Mouse (Mus musculus): ENCODE results near the gene Tmem104. TPM values are rescaled to one million over a fixed set of nuclear protein-coding genes. Genes with fewer than 3 reads are reported as not detected.
A peak's percentile ranks its signal among the peaks of the same experiment; 100 is the strongest.

Gene Tmem104
- polyA plus RNA-seq (2012; ENCODE audit: insufficient read depth, insufficient read length, low replicate concordance, missing spikeins): not detected in 2 replicates

- peak within 1 kb of the TSS; percentile 80 for H3K4me3 ChIP-seq (ENCODE audit: insufficient read depth, low read depth, low read length)
- peaks cover 16% of the 10 kb centered on the region for H3K4me1 ChIP-seq (ENCODE audit: control insufficient read depth, insufficient read depth, low read length)
- H3K27ac ChIP-seq (ENCODE audit: insufficient read depth, low read depth, low read length): peak within 1 kb of the TSS; percentile 74; the same call in 1 of the 2 replicates
- under 1% methylated on average over 39 of the region's 39 CpGs for WGBS
- TF ChIP-seq POLR2A (IDR thresholded peaks at IDR 0.05; ENCODE audit: insufficient read depth, low read depth, low read length) (peak; percentile 94), CTCF (IDR thresholded peaks at IDR 0.05; ENCODE audit: insufficient read depth, low read depth, low read length) (no peak)
Measured at GRCm38 (mm10) chr11:115187224-115187639, at the start of gene Tmem104. TSS of gene Tmem104 (plus strand) at chr11:115187487.

GRCm38 (mm10) chr11:115138597-115139262 lies 48.6 kb upstream of the Tmem104 start:
- 83% methylated on average over 5 of the region's 5 CpGs for WGBS
- TF ChIP-seq CTCF (IDR thresholded peaks at IDR 0.05; ENCODE audit: insufficient read depth, low read depth, low read length): no peak
- TF ChIP-seq POLR2A (IDR thresholded peaks at IDR 0.05; ENCODE audit: insufficient read depth, low read depth, low read length): no peak
- Histone ChIP-seq H3K27ac (ENCODE audit: insufficient read depth, low read depth, low read length) (no peak overlapping the region), H3K4me3 (ENCODE audit: insufficient read depth, low read depth, low read length) (no peak overlapping the region), H3K4me1 (ENCODE audit: control insufficient read depth, insufficient read depth, low read length) (no peaks in the 10 kb centered on the region)

GRCm38 (mm10) chr11:115141970-115142369 lies 45.3 kb upstream of the Tmem104 start:
- WGBS: 92% methylated on average over 2 of the region's 2 CpGs
- H3K27ac ChIP-seq (ENCODE audit: insufficient read depth, low read depth, low read length): no peak overlapping the region
- no peaks in the 10 kb centered on the region for H3K4me1 ChIP-seq (ENCODE audit: control insufficient read depth, insufficient read depth, low read length)
- TF ChIP-seq CTCF (IDR thresholded peaks at IDR 0.05; ENCODE audit: insufficient read depth, low read depth, low read length): no peak
- TF ChIP-seq POLR2A (IDR thresholded peaks at IDR 0.05; ENCODE audit: insufficient read depth, low read depth, low read length): no peak
- H3K4me3 ChIP-seq (ENCODE audit: insufficient read depth, low read depth, low read length): no peak overlapping the region

DNA sequence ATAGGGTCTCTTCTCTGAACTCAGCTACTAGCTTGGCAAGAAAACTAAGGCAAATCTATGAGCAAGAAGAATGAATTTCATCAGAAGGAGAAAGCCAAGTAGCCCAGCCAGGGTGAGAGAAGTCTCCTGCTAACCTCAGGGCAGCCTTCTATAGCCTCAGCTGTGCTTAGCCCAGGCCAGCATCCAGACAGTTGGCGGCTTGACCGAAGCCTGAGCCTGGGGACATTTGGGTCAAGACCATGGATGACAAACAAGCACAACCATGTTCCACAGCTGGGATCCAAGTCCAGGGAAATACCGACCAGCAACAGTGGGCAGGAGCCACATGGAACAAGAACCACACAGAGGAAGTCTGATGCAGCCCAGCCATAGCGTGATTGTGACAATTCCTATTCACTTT lies 39.5 kb upstream of the Tmem104 start:
- H3K27ac ChIP-seq (ENCODE audit: insufficient read depth, low read depth, low read length): no peak overlapping the region

DNA sequence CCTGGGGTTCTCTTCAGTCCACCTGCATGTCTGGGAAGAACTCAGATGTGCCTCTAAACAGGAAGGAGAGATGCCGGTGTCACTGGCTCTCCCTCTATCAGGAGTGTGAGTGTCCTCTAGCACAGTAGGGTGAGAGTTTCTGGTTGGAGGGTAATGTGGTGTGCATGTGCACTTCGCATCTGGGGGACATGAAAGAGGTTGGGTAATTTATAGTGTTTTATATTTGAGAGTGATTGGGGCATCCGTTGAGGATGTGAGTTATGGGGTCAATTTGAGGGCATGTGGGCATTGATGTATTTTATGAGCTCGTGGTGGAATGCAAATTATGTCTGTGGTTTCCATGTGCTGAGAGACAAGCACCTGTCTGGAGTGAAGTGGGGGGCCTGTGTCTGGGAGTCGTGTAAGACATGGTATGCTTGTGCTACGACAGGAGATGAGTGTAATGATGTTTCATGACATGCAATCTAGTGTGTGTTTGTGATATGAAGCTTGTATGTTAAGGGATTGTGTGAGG lies 36.5 kb upstream of the Tmem104 start:
- peaks cover 7% of the 10 kb centered on the region; the same call in 1 of the 2 replicates for H3K4me1 ChIP-seq (ENCODE audit: control insufficient read depth, insufficient read depth, low read length)
- no peak overlapping the region for H3K27ac ChIP-seq (ENCODE audit: insufficient read depth, low read depth, low read length)
- TF ChIP-seq CTCF (IDR thresholded peaks at IDR 0.05; ENCODE audit: insufficient read depth, low read depth, low read length): no peak
- TF ChIP-seq POLR2A (IDR thresholded peaks at IDR 0.05; ENCODE audit: insufficient read depth, low read depth, low read length): no peak
- 87% methylated on average over 6 of the region's 6 CpGs for WGBS
- H3K4me3 ChIP-seq (ENCODE audit: insufficient read depth, low read depth, low read length): no peak overlapping the region

More for the DNA sequence above, 39.5 kb upstream of the Tmem104 start:
- WGBS: 71% methylated on average over 4 of the region's 4 CpGs
- Histone ChIP-seq H3K4me3 (ENCODE audit: insufficient read depth, low read depth, low read length) (no peak overlapping the region), H3K4me1 (ENCODE audit: control insufficient read depth, insufficient read depth, low read length) (no peaks in the 10 kb centered on the region)
- no peak for TF ChIP-seq CTCF (IDR thresholded peaks at IDR 0.05; ENCODE audit: insufficient read depth, low read depth, low read length)
- no peak for TF ChIP-seq POLR2A (IDR thresholded peaks at IDR 0.05; ENCODE audit: insufficient read depth, low read depth, low read length)

DNA sequence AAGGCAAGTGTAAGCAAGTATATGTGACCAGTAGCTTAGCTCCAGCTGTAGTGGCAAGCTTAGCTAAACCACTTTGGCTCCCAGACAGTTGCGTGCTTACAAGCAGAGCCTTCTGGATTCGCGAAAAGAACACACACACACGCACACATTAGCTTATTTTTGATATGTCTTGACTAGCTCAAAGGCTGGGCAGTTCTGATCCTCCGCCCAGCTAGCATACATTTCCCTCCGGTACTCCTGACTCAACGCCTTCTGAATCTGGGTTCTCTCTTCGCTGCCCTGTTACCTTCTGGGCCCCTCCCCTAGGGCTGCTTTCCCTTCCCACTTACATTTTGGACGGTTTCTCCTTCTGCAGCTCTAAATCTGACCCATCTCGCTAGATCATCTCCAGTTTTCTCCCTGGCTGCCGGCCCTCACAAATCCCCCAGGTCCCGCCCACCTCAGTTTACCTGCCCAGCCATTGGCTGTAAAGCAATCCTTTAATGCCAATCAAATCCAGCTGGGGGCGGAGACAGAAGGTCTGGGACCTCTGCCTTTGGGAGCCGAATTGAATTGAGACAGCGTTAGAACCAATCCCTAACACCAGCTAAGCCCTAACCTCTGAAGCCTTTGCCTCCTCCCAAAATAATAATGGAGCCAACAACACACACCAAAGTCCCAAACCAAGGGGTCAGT lies 35.4 kb upstream of the Tmem104 start:
- TF ChIP-seq CTCF (IDR thresholded peaks at IDR 0.05; ENCODE audit: insufficient read depth, low read depth, low read length) (no peak), POLR2A (IDR thresholded peaks at IDR 0.05; ENCODE audit: insufficient read depth, low read depth, low read length) (no peak)
- Histone ChIP-seq H3K27ac (ENCODE audit: insufficient read depth, low read depth, low read length) (no peak overlapping the region), H3K4me1 (ENCODE audit: control insufficient read depth, insufficient read depth, low read length) (peaks cover 7% of the 10 kb centered on the region; the same call in 1 of the 2 replicates), H3K4me3 (ENCODE audit: insufficient read depth, low read depth, low read length) (no peak overlapping the region)
- 19% methylated on average over 15 of the region's 15 CpGs for WGBS

- WGBS: 91% methylated on average over 9 of the region's 9 CpGs
- Histone ChIP-seq H3K27ac (ENCODE audit: insufficient read depth, low read depth, low read length) (no peak overlapping the region), H3K4me1 (ENCODE audit: control insufficient read depth, insufficient read depth, low read length) (peaks cover 10% of the 10 kb centered on the region; the same call in 1 of the 2 replicates), H3K4me3 (ENCODE audit: insufficient read depth, low read depth, low read length) (no peak overlapping the region)
- TF ChIP-seq POLR2A (IDR thresholded peaks at IDR 0.05; ENCODE audit: insufficient read depth, low read depth, low read length) (no peak), CTCF (IDR thresholded peaks at IDR 0.05; ENCODE audit: insufficient read depth, low read depth, low read length) (no peak)
Measured at GRCm38 (mm10) chr11:115153088-115153487, 34.2 kb upstream of the Tmem104 start.

- 2% methylated on average over 35 of the region's 35 CpGs for WGBS
- Histone ChIP-seq H3K4me3 (ENCODE audit: insufficient read depth, low read depth, low read length) (peak overlapping the region; percentile 15), H3K27ac (ENCODE audit: insufficient read depth, low read depth, low read length) (no peak overlapping the region), H3K4me1 (ENCODE audit: control insufficient read depth, insufficient read depth, low read length) (peaks cover 10% of the 10 kb centered on the region; the same call in 1 of the 2 replicates)
- TF ChIP-seq POLR2A (IDR thresholded peaks at IDR 0.05; ENCODE audit: insufficient read depth, low read depth, low read length) (no peak), CTCF (IDR thresholded peaks at IDR 0.05; ENCODE audit: insufficient read depth, low read depth, low read length) (peak; percentile 49; the same call in 1 of the 2 replicates)
Measured at GRCm38 (mm10) chr11:115153699-115154292, 33.5 kb upstream of the Tmem104 start.
